Mouse (Mus musculus): ENCODE results near the gene Jmjd1c.

Gene Jmjd1c

DNA sequence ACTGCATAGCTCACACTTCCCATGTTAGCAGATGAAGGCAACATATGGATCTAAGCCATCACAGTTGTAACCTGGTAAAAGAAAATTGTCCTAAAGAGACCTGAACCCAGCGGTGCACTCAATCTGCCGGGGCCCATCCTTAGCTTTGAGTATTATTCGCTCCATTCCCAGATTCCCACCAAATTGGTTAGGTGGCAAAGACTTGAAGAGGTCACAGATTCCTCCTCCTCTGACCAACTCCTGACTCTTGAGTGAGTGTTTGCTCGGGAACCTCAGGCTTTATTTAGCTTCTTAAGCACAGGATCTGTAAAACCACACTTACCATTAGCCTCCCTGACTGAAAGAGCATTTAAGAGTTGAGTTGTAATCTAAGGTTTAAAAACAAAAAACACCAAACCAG is 23.3 kb upstream of the Jmjd1c start:
- DNase-seq, result no peak

DNA sequence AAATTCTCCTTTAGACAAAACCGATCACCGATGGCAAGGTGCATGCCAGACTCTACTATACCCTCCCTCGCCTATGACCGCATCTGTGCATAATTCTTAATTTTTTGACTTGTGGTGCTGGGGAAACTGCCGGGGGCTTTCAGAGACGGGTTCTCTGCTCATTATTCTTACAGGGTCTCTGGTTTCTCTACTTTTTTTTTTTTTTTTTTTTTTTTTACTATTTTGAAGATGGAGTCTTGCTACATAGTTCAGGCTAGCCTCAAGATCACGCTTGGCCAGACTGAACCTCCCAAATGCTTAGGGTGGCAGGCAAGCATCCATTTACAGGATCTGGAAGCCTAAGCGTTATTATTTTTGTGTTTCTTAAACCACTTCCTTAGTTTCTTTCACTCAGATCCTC is 22.3 kb upstream of the Jmjd1c start:
- no peak for DNase-seq

DNA sequence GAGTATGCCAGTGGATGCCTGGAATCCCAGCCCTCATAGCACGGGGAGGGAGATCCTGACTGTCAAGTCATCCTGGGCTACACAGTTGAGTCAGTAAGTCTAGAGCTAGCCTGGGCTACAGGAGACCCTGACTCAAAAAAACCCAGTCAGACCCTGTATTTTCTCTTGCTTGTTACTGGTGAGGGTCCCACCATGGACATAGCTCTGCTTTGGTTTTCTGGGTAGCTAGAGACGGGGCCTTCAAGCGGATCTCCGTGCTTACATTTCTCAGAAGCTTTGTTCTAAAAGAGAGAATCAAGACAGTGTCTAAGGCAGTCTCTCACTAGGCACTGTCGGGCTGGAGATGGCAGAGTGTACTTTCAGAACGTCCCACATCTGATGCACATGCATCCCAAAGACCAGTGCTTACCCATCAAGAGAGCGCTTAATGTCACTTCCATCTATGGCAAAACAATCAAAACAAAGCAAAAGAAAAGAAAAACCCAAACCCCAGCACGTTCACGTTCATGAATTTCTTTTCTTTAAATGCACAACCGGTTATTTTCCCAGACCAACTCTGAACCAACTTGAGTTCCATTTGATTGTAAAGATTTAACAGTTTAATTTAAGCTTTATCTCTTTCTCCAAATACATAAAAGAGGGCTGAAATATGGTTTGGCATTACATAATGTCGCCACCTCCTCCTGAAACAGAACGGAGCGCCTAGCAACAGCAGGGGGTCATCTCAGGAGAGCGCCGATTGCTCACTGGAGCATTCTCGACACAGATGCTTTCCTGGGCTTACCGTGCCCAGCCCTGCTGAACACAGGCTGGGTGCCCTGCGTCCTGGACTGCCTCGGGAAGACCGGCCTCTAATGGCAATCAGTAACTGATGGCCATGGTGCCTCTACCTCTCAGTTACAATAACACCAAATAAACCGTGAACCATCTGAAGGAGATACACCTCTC is 19.7 kb upstream of the Jmjd1c start:
- DNase-seq, result peak; percentile 54

DNA sequence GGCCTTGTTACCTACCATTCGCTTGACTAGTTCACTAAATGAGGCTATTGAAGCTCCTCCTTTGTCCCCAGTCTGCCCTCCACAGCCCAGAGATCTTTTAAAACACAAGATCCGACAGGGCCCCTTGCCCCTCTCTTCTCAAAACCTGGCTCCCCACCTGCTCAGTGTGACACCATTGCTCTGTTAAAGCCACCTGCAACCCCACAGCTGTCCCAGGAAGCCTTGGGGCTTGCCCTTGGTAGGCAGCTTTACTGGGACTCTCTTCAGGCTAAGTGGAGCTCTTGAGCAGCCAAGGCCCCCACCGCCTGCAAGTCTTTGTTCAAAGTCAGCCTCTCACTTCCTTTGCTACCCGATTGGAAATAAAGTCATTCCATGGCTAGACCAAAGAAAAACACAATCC is 16.9 kb upstream of the Jmjd1c start:
- DNase-seq, result no peak

DNA sequence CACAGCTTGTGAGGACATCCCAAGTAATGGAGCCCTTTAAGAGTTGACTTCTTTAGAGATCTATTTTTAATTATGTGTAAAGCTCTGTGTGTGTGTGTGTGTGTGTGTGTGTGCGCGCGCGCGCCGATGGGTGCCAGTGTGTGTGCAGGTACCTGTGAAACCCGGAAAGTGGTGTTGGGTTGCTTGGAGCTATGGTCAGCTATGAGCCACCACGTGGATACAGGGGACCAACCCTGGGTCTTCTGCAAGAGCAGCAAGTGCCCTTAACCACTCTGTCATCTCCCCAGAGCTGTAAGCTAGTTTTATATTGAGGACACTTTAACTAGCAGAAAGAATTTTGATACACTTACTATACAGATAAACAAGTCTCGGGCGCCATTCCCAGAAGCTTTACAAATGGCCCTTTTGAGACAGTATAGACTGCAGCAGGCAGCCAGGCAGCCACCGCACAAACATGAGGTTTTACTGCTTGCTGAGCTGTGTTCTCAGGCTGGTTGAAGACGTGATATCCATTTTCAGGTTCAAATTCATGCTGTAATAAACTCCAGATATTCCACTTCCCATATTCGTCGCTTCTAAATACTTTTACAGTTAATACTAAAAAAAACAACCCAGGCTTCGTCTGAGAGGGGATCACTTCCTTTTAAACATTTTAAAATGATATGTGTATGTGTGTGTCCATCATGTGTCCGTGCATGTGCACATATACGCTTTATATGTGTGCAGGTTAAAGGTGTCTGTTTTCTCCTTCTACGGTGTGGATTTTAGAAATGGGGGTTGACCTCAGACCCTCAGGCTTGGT is 14.5 kb upstream of the Jmjd1c start:
- no peak for DNase-seq

DNA sequence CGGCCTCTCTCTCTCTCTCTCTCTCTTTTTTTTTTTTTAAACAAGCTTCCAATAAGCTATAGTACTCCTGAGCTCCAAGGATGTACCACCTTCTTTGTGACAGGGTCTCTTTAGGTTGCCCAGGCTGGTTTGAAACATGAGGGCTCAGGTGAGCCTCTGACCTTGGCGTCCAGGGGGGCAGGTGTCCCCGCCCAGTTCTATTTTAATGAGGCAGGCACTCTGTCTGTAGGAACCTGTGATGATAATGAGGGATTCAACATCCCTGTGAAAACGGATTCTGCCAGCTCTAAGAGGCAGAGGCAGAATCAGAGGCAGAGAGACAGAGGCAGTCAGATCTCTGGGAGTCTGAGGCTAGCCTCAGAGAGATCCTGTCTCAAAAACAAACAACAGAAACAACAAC is 13.4 kb upstream of the Jmjd1c start:
- DNase-seq, result no peak

DNA sequence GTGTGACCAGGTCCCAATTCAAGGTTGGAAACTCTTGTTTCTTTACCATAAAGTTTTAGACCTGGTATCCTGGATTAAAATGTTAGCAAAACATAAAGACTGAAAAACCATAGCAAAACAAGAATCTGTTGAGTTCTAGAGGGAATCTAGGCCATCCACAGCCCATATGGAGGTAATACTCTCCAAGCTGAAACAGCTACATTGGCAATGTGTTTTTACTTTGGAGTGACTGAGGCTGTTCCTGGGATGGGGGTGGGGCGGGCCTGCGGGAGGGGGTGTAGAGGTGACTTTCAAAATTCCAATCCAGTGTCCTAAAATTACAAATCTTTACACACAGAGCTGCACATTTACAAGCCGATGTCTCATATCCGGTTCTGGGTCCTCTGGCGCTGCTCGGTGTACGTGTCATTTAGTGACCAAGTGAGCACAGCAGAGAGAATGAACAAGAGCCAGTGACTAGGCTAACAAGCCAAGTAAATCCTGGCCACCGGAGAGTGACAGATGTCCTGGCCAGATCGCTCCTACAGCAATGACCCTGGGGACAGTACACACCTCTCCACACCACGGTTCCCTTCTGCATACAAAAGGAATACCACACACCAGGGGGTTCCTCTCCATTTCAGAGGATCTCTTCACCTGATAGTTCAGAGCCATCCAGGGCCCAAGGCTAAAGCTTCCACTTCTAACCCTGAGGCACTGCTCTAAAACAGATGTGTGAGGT is 12.3 kb upstream of the Jmjd1c start:
- no peak for DNase-seq

DNA sequence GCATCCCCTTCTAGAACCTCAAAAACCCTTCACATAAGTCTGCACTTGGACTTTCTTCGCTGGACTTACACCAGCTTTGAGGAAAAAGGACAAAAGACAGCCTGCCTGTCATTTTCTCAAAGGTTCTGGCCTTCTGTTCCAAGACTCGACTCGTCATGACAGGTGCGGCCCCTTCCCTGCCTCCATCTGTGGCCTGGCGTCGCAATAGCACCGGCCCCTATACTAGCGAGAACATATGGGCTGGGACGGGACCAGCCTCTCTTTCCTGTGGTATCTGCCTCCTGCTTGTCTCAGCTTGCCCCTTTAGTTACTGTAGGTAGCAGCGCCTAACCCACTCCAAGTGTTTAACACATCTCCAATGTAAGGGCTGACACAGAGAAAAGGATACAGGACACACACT is 10.8 kb upstream of the Jmjd1c start:
- no peak for DNase-seq

DNA sequence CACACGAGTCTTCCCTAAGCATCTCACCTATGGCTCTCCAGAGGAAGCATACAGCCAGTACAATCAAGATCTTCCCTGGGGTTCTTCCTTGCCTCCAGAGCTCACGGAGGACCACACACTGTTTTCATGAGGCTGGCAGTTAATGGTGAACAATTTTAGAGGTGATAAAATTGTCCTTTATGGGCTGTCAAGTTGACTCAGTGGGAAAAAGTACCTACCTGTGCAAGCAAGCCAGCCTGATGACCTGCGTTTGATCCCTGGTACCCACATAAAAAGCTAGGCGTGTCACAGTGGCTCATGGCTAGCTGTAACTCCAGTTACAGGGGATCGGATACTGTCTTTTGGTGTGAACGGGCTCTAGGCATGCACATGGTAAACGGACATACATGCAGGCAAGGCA is 10.0 kb upstream of the Jmjd1c start:
- no peak for DNase-seq

DNA sequence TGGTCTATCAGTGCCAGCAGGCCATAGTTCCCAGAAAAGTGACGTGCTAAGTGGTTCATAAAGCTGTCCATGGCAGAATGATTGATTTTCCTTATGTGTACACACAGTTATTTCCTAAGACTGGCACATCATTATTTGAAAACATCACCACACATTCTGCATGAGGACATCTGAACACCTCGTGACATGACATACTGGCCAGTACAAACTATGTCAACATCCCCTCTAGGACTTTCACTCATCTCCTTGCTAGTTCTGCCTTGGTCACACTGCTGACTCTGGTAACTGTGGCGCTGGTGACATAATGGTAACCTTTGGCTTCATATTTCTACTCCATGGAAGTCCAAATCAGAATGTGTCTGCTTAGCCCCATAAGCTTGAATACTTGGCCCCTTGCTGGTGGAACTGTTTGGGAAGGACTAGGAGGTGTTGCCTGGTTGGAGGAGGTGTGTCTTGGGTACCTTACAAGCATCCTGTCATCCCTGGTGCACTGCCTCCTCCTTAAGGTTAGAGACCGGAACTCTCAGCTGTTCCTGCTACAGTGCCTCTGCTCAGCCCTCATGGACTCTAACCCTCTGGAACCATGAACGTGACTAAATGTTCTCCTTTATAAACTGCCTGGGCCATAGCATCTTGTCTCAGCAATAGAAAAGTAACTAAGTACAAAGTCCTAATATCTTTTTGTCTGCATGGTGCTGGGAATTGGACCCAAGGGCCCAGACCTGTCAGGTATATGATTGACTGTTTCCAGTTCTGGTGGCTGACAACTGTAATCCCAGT is 8.3 kb upstream of the Jmjd1c start:
- DNase-seq, result no peak

DNA sequence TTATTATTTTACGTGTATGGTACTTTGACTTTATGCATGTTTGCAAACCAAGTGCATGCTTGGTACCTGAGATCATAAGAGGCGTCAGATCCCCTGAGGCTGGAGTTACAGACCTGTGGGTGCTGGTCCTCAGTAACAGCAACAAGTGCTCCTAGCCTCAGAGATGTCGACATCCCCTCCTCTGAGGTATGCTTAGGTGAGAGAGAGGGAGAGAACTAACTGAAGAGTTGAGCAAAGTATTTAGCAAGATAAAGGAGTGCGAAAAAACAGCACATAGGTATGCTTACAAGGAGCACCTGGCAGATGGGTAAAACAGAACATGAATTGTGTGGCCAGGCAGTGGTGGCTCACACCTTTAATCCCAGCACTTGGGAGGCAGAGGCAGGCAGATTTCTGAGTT is 5.3 kb upstream of the Jmjd1c start:
- no peak for DNase-seq

DNA sequence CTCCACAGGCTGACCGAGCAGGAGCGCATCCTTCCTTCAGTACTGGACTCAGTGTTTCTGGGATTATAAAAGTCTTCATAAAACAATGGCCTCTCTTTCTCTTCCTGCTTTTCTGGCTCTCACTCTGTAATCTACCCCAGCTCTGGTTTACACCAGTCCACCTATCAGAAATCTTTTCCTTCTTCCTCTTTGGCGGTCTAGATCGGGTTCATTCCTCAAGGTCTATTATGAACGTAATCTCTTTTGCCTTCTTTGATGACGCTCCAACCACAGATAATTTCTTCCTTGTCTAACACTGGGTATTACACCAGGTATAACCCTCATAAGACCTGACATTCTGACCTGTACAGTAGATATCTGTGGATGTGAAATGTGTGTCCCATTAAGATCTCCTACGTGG is 1.0 kb upstream of the Jmjd1c start:
- no peak for DNase-seq

DNA sequence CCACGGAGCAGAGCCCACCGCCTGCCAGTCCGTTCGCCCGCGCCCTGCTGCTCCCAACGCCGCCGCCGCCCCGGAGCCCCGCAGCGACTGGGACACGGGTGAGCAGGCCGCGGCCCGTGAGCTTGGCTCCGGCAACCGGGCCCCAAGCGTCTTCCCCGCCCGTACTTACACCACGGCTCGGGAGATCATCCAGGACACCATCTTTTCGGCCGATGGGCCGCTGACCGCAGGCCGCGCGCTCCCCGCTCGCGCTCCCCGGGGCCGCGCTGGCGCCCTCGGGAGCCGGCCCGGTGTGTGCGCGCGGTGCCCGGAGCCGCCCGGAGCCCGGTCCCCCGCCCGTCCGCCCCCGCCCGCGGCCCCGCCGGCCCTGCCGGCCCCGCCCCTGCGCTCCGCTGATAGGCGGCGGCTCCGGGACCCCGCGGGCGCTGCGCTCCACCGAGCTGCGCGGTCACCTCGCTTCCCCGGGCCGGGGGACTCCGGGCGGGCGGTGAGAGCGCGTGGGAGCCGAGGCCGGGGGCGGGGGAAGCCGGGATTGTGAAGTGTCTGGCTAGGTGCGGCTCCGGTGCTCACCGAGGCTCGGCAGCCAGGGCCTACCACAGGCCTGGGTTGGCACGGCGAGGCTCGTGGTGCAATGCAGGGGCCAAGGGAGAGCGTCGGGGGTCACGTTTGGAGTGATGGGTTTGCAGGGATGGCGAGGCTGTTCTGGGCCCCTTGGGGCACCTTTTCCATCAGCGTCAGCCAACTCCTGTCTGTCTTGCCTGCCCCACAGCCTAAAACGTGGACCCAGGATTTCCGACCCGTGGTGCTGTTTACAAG is 904 bp downstream of the Jmjd1c start, which contains the start of gene Reep3:
Reep3 (minus strand) TSS at position 325 of the 816 bp plus-strand sequence.
- DNase-seq, result peak; percentile 88

DNA sequence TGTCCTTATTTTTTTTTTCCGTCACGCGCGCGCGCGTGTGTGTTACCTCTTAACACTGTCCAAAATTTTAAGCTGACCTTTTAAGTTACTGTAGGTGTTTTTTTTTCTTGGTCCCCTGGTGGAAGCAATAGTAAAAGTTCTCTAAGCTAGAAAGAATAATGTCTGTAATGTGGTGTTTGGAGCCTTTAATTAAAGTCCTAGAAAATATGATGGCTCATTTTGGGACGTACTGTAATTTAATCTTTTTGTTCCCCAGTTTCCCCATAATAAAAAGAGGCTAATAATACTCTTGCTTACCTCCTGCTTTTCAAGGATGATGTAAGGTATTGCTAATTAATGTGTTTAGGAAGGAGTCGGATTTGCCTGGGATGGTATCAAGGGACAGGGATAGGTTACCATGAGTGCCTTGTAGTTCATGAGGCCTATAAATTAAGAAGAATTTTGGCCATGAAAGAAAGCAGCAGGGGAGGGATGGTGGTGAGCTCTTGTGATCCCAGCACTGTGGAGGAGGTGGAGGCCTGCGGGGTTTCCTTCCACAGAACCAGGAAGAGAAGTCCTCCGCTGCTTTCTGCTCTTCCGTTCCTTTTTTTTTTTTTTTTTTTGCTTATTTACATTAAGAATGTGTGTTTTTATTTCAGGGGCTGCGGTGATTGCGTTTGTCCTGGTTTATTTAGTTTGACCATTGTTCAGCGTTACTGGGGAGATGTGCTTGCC is 1.7 kb downstream of the Jmjd1c start:
- peak; percentile 44 for DNase-seq

DNA sequence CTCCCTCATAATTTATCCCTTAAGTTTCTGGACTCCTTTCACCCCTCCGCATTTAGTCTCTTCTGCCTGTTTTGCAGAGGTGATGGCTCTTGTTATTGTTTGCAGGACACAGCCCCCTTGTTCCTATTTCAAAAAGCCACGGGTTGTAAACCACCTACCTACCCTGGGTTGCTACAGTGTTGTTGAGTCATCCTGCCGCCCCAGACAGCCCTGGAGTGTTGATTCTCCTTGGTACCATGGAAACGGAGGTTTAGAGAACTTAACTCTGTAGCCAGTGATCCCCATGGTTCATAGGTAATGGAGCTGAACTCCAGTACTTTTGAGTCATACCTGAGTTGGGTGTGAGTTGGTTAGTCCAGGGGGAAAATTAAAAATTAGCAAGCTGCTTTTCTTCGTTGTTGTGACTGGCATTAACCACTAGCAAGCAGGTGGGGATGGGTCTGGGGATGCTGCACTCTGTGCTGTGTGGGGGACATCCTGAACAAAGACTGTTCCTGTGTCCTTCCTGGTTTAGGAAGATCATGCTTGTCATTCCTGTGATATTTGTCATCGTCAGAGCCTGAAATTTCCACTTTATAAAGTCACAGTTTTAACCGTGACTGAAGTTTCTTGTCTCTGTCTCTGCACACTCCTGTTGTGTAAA is 2.6 kb downstream of the Jmjd1c start:
- no peak for DNase-seq

DNA sequence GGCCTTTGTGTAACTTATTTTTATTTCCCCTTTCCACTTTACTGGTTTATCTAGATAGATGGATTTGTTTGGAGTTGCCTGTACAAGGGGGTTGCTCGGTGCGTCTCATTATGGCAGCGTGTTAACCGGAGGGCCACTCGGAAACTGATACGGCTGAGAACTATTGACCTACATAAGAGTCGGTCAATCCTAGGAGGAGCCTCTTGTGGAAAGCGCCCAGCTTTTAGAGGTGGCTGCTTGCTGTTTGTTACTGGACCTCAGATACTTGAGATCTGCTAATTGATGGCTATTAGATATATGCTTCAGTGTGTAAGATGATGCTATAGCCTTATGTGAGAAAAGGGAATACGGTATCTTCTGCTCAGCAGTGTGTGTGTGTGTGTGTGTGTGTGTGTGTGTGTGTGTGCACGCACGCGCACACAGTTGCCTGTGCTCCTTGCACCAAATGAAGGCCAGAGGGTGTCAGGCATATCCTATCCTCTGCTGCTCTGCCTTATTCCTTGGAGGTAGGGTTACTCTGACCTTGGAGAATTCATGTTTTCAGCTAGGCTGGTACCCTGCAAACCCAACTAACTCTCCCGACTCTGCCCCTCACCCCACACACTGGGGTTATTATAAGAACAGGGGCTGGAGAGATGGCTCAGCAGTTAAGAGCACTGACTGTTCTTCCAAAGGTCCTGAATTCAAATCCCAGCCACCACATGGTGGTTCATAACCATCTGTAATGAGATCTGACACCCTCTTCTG is 3.4 kb downstream of the Jmjd1c start:
- DNase-seq, result no peak

DNA sequence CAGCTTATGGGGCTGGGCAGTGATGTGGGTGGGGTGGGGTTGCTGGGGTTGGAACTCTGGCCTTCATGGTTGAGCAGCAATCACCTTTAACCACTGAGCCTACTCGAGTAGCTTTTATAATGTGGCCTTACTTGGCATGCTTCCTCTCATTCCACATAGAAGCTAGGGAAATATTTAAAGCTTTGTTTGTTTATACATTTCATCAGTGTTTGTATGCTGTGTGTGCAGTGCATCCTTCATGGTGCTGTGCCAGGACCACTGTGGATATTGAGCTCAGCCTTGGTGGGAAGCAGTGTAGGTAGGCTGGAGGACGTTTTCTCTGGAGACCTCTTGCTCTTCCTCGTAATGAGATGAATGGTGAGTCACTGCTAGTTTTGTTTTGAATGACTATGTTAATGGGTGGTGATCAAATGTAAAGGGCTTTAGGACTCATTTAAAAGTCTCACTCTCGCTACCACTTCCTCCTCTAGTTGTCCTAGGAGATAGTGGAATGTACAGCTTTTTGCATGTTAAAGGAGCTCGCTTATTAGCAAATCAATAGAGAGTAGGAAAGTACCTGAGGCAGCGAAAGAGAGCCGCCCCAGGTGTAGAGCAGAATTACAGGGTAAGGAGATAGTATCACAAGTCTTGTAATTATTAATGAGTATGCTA is 4.2 kb downstream of the Jmjd1c start:
- DNase-seq, result peak; percentile 50

DNA sequence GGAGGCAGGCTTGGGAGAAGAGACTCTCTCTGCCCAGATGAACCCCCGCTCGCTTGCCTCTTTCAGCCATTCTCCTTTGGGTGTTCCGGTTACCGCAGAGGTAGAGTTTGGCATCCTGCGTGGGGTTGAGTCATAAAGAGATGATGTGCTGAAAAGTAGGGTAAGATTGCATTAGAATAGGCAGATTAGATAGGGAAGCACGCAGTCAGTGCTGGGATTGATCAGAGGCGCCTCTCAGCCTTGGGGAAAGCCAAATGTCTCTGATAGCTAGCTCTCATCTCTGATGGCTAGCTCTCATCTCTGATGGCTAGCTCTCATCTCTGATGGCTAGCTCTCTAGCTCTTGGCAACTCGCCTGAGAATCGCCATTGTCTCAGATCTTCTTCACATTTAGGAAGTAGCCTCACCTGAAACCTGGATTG is 4.9 kb downstream of the Jmjd1c start:
- DNase-seq, result no peak

DNA sequence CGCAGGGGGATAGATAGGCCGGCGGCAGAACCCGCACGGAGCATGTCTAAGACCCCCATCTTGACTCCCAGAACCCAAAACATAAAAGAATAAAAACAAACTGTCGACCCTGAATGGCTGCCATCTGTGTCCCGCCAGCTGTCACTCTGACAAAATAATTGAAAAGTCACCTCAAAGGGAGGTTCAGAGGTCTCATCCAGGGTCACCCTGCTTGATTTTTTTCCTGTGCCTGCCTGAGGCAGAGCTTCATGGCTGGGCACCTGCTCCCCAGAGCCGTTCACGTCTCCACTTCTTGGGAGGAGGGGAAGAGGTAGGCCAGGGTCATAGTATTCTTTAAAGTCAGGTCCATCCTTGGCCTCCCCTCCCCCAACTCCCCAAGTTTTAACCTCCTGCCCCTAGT is 8.6 kb downstream of the Jmjd1c start:
- DNase-seq, result no peak

All from kidney, postnatal 10 days (tissue).